In genomic region chr4:101135013-101135412, GRCm38 (mm10) we compare ENCODE assay signal across 10 mouse cellular contexts.
"Had no signal": no experiment of that assay in that cellular context is flagged by ENCODE, and none has a peak within 500 bp of the region (broad histone marks: within the 10 kb centered on the region; RNA-seq: fewer than 3 reads in every experiment).

No protein-coding gene starts in this region.

- H3K27me3 ChIP-seq: neural tube, embryonic 15.5 days had no signal

- DNase-seq: kidney, adult 18-20 months; kidney, postnatal 10 days; kidney, postnatal 4 days; lung, adult 18-20 months; midbrain, embryonic 14.5 days; right cerebral cortex, adult 18-20 months; right cerebral cortex, postnatal 25 days; thymus, postnatal 36 days had no signal

- H3K4me3 ChIP-seq: neural tube, embryonic 15.5 days had no signal

- H3K4me2 ChIP-seq: neural tube, embryonic 15.5 days had no signal

- H3K27ac ChIP-seq: liver, embryonic 14.5 days; neural tube, embryonic 15.5 days had no signal

- H3K9ac ChIP-seq: liver, embryonic 14.5 days; neural tube, embryonic 15.5 days had no signal

- H3K36me3 ChIP-seq: neural tube, embryonic 15.5 days had no signal

- H3K9me3 ChIP-seq: neural tube, embryonic 15.5 days had no signal

- H3K4me1 ChIP-seq: neural tube, embryonic 15.5 days had no signal
